Comparison of ENCODE assay signal across 10 mouse cellular contexts in genomic region chr12:32822066-32822465, GRCm38 (mm10). TPM values are rescaled to one million over a fixed set of nuclear protein-coding genes. Genes with fewer than 3 reads are reported as not detected.
A peak's percentile ranks its signal among the peaks of the same experiment; 100 is the strongest.
DNase-seq lines count a peak whose midpoint lies in the region; TF ChIP-seq lines count a peak whose summit lies in the region.
"Had no signal": no experiment of that assay in that cellular context is flagged by ENCODE, and none has a peak within 500 bp of the region (broad histone marks: within the 10 kb centered on the region; RNA-seq: fewer than 3 reads in every experiment).

No protein-coding gene starts in this region.

- H3K27ac ChIP-seq in layer of hippocampus, adult 2 months, result peak overlapping the region; percentile 15; the same call in 1 of the 2 replicates
- H3K27ac ChIP-seq in limb, embryonic 10.5 days, result no peak overlapping the region

- peaks cover 31% of the 10 kb centered on the region for H3K36me3 ChIP-seq in E14TG2a.4 (ENCODE audit: insufficient read depth, low read length)
- peaks cover 21% of the 10 kb centered on the region for H3K36me3 ChIP-seq in limb, embryonic 10.5 days

- intact Hi-C loops in heart, postnatal 25 days (cut with DNase I), result loop anchor here (5.0 kb wide), 2 partner anchors 35 to 75 kb away; no protein-coding TSS in a partner anchor

- H3K4me3 ChIP-seq in layer of hippocampus, adult 2 months, result no peak overlapping the region
- H3K4me3 ChIP-seq in E14TG2a.4 (replicated peaks; ENCODE audit: low read length), result peak overlapping the region; percentile 94
- H3K4me3 ChIP-seq in limb, embryonic 10.5 days, result no peak overlapping the region

- peak; percentile 92 for DNase-seq in heart, adult 11 months
- no peak for DNase-seq in heart, postnatal 25 days (ENCODE audit: low spot score)
- no peak for DNase-seq in layer of hippocampus, adult 2 months (ENCODE audit: low spot score in 2 of 2)
- no peak for DNase-seq in layer of hippocampus, postnatal 25 days (ENCODE audit: extremely low spot score in 1 of 2, low spot score in 1 of 2)
- peak; percentile 25 for DNase-seq in fat pad, adult 2 months (ENCODE audit: extremely low read depth, low read depth, low spot score)
- DNase-seq in B cell, adult 2 months, result no peak
- DNase-seq in limb, embryonic 10.5 days (ENCODE audit: low spot score), result no peak
- DNase-seq: cerebellum, adult 11 months; right cerebral cortex, postnatal 25 days had no signal

- WGBS in limb, embryonic 10.5 days, result 86% methylated on average over 4 of the region's 4 CpGs

- H3K27me3 ChIP-seq in E14TG2a.4 (ENCODE audit: insufficient read depth, low read length), result no peaks in the 10 kb centered on the region
- no peaks in the 10 kb centered on the region for H3K27me3 ChIP-seq in limb, embryonic 10.5 days (ENCODE audit: low read depth, poor library complexity, severe bottlenecking)

- TF ChIP-seq CTCF in layer of hippocampus, adult 2 months (conservative IDR thresholded peaks at IDR 0.05), result no peak
- TF ChIP-seq CTCF in E14TG2a.4 (conservative IDR thresholded peaks at IDR 0.05; ENCODE audit: low read length), result no peak

- no peaks in the 10 kb centered on the region for H3K9me3 ChIP-seq in E14TG2a.4 (ENCODE audit: low read length)
- H3K9me3 ChIP-seq in limb, embryonic 10.5 days (replicated peaks), result no peaks in the 10 kb centered on the region

- H3K4me1 ChIP-seq in E14TG2a.4 (replicated peaks; ENCODE audit: low read depth, low read length), result peaks cover 65% of the 10 kb centered on the region
- H3K4me1 ChIP-seq in limb, embryonic 10.5 days, result 0 out of 2 replicates have a peak, but pooled peaks cover 3% of the 10 kb centered on the region

RNA-seq across cellular contexts. Expression of gene Nampt, which starts 2.7 kb away (rescaled TPM):
- total RNA-seq in heart, postnatal 25 days (2021), result 10 to 100 TPM; 88.4 to 94.6 TPM
- 10 to 100 TPM; 41.3 to 42.9 TPM for total RNA-seq in layer of hippocampus, adult 2 months (2021)
- total RNA-seq in layer of hippocampus, postnatal 25 days (2021), result 10 to 100 TPM; 42.2 to 45.5 TPM
- polyA plus RNA-seq in limb, embryonic 10.5 days (2016; fragmentation: Nextera tagmentation; extraction: Ambion mirVana), result 32.3 and 37.6 TPM in 2 replicates

Comparison
In these comparisons a context has a peak if more than half of its experiments do, and no peak if none do; other contexts are left out.
1. DNase-seq: peak in heart, adult 11 months (single experiment) and fat pad, adult 2 months (single experiment); none in heart, postnatal 25 days (single experiment), layer of hippocampus, adult 2 months (0 of 2), layer of hippocampus, postnatal 25 days (0 of 2), B cell, adult 2 months (0 of 2) and limb, embryonic 10.5 days (single experiment).